Mouse (Mus musculus) ES-E14 (cell line): ENCODE data around the gene Eif3g.

Experiments
- CHD2 ChIP-seq: IDR thresholded peaks from 2 replicates; pipeline ENCODE4 v1.6.1; 2014; ENCODE audit warnings: mild to moderate bottlenecking, low read depth, low read length, inconsistent platforms
- HCFC1 ChIP-seq: IDR thresholded peaks from 2 replicates; pipeline ENCODE4 v1.6.1; 2012; ENCODE audit warnings: low read length, inconsistent platforms, borderline replicate concordance; ENCODE audit not compliant: insufficient read depth
- MAFK ChIP-seq: IDR thresholded peaks from 2 replicates; pipeline ENCODE4 v1.6.1; 2014; ENCODE audit warnings: mild to moderate bottlenecking, low read depth, low read length, inconsistent platforms; ENCODE audit not compliant: insufficient read depth
- ZC3H11A ChIP-seq: IDR thresholded peaks from 2 replicates; pipeline ENCODE4 v1.6.1; 2012; ENCODE audit warnings: low read depth, mild to moderate bottlenecking, inconsistent platforms, low read length, borderline replicate concordance

- TF ChIP-seq HCFC1 = no peak
- no peak for TF ChIP-seq MAFK
- TF ChIP-seq CHD2 = no peak
- no peak for TF ChIP-seq ZC3H11A
These were observed 45.5 kb upstream of the Eif3g start for GRCm38 (mm10) chr9:20943911-20944310.
